Mouse (Mus musculus) c-Kit-positive CD71-negative TER-119-negative erythroid progenitor cells, embryonic 14.5 days (primary cell): ENCODE results near the gene Nhej1.
A peak's percentile ranks its signal among the peaks of the same experiment; 100 is the strongest.

Source experiments
- DNase-seq: peaks from one replicate; pipeline ENCODE4 v3.0.0-alpha.2; 2013; ENCODE audit warnings: low read depth

The Nhej1 gene

GRCm38 (mm10) chr1:75125418-75125817 lies 418 bp upstream of the Nhej1 start:
- no peak for DNase-seq

GRCm38 (mm10) chr1:75122211-75122610 lies 2.8 kb downstream of the Nhej1 start:
- DNase-seq, result no peak

GRCm38 (mm10) chr1:75052091-75052490 lies 72.9 kb downstream of the Nhej1 start:
- peak; percentile 5 for DNase-seq

GRCm38 (mm10) chr1:75051428-75051827 lies 73.6 kb downstream of the Nhej1 start:
- DNase-seq, result no peak

GRCm38 (mm10) chr1:75048571-75048970 lies 76.4 kb downstream of the Nhej1 start:
- no peak for DNase-seq

- no peak for DNase-seq
Measured at GRCm38 (mm10) chr1:75048041-75048440, 77.0 kb downstream of the Nhej1 start.

GRCm38 (mm10) chr1:75040429-75040828 lies 84.6 kb downstream of the Nhej1 start:
- no peak for DNase-seq

GRCm38 (mm10) chr1:75032041-75032440 lies 93.0 kb downstream of the Nhej1 start:
- DNase-seq, result no peak

GRCm38 (mm10) chr1:75027061-75027779 lies 97.8 kb downstream of the Nhej1 start:
- DNase-seq, result no peak

GRCm38 (mm10) chr1:75024419-75025199 lies 100.4 kb downstream of the Nhej1 start:
- DNase-seq, result no peak

GRCm38 (mm10) chr1:75022216-75022615 lies 102.8 kb downstream of the Nhej1 start:
- DNase-seq, result no peak

GRCm38 (mm10) chr1:75016846-75017245 lies 108.2 kb downstream of the Nhej1 start:
- DNase-seq, result peak; percentile 47

GRCm38 (mm10) chr1:75015551-75016265 lies 109.3 kb downstream of the Nhej1 start:
- no peak for DNase-seq

- DNase-seq, result no peak
Measured at GRCm38 (mm10) chr1:75014210-75014845, 110.7 kb downstream of the Nhej1 start.

- no peak for DNase-seq
Measured at GRCm38 (mm10) chr1:75010817-75011216, 114.2 kb downstream of the Nhej1 start.

- DNase-seq, result no peak
Measured at GRCm38 (mm10) chr1:75010203-75010602, 114.8 kb downstream of the Nhej1 start.

- no peak for DNase-seq
Measured at GRCm38 (mm10) chr1:75006016-75006415, 119.0 kb downstream of the Nhej1 start.

- DNase-seq, result no peak
Measured at GRCm38 (mm10) chr1:75001183-75001582, 123.8 kb downstream of the Nhej1 start.

- DNase-seq, result peak; percentile 39
Measured at GRCm38 (mm10) chr1:75000496-75000895, 124.5 kb downstream of the Nhej1 start.

GRCm38 (mm10) chr1:74999173-74999572 lies 125.8 kb downstream of the Nhej1 start:
- no peak for DNase-seq

GRCm38 (mm10) chr1:74997231-74997630 lies 127.8 kb downstream of the Nhej1 start:
- DNase-seq, result no peak

- no peak for DNase-seq
Measured at GRCm38 (mm10) chr1:74977001-74977400, 148.0 kb downstream of the Nhej1 start.
